Mouse (Mus musculus): Measurements from ENCODE around the gene Ttc21b. TPM values are rescaled to one million over a fixed set of nuclear protein-coding genes. Genes with fewer than 3 reads are reported as not detected.

Gene Ttc21b
- total RNA-seq, 2 experiments from 2014 or later = 1.3 to 1.4 TPM

DNA sequence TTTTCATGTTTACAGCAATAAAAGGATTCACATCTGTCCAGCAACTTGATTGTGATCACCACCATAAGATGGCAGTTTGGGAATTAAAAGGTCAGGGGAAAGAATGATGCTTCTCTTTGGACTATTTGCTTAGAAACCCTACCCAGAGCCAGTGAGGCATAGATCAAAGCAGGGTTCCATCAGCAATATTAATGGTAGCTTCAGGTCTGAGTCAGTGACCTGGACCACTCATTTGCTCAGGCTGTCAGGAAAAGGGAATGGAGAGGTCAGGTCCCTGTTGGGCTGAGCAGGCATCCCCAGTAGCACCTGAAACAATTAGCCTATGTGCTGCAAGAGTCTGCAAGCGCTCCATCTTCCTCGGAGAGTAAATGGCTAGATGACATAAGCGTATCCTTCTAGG, 84.8 kb downstream of the Ttc21b start:
- DNase-seq = no peak

DNA sequence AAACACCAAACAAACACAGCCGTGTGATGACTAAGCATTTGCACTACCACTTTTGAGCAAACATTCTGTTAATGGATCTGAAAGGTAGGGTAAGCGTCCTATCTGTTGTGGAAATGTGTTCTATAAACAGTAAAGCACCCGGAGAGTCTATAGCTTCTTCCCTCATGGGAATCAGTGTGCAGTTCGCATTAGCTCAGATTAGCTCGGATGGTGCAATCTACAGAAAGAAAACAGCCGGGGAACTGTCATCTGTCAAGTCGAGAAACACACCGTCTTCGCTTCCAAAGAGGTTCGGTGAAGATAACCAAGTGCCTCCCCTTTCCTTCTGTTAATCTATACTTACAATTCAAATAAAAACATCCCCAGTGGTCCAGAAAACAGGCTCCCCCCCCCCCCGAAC, 85.7 kb downstream of the Ttc21b start:
- DNase-seq = no peak

DNA sequence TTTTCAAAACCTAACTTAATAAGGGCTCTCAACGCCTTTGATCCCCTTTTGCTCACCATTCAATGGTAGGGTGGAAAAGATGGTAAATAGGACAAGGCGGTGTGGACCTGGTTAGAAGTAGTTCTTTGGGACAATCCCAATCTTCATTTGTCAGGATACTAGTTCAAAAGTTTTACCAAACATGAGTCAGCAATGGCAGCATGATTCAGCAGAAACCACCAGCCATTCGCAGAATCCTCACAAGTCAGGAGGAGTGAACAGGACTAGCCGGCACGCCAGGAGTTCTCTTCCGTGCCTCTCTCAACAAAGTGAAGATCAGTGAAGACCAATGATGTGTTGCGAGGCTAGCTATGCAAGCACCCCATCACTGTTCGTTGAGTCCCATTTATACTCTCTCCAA, 91.4 kb downstream of the Ttc21b start:
- DNase-seq = no peak

DNA sequence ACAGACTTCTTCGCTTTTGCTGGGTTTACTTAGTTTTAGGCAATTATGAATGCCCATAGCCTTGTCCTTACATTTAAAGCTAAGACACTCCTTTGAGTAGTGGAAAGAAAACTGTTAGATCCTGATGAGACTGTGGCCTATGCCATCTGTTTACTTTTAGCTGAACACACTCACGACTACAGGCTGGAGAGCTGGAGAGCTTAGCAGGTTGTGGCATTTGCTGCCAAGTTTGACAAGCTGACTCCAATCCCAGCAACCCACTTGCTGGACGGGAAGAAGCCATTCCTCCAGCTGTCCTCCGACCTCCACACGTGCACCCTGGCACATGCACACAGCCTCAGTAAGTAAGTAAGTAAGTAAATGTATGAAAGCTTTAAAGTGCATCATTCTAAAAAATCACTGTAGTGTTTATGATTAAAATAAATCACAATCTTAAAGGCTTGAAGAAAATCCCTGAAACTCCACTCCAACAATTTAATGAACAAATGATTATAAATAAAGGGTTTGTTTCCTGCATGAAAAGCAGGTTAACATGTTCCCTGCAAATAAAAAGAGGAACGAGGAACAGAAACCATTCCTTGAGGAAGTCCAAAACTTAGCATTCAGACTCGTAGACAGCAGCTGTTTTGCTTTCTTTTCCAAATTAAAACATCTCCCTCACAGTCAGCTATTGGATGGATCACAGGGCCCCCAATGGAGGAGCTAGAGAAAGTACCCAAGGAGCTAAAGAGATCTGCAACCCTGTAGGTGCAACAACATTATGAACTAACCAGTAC, 98.1 kb downstream of the Ttc21b start:
- no peak for DNase-seq

DNA sequence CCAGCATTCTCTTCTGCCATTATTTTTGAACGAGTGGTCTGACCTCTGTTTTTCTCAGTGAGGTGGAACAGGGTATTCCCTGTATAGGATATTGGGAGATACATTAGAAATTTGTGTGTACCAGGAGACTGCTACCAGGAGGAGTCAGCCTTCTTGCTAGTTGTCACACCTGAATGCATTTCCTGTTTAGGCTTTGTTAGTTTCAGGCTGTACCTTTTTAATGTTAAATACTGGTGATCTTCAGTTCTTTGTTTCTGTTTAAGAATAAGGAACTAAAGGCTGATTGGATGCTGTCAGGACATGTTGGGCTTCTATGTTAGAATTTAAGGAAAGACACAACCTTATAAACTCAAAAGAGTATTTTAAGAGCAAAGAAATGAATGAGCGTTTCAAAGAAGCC, 105.0 kb downstream of the Ttc21b start:
- no peak for DNase-seq

DNA sequence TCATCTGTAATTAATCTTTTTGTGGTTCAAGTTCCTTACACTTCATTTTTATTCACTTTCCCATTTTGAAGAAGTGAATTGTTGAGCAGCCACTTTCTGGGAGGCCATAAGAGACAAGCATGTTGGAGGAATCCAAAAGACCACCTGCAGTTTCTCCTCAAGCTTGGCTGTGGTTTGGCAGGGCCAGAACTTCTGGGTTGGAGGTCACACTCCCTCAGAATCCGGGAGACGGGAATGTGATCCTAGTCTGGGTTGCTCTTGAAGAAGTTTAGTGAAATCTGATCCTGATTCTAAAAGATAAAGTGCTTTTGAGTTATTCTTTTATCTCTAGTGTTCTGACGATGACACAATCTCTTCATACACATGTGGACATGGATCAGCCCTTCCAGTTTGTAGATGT, 105.9 kb downstream of the Ttc21b start:
- no peak for DNase-seq

DNA sequence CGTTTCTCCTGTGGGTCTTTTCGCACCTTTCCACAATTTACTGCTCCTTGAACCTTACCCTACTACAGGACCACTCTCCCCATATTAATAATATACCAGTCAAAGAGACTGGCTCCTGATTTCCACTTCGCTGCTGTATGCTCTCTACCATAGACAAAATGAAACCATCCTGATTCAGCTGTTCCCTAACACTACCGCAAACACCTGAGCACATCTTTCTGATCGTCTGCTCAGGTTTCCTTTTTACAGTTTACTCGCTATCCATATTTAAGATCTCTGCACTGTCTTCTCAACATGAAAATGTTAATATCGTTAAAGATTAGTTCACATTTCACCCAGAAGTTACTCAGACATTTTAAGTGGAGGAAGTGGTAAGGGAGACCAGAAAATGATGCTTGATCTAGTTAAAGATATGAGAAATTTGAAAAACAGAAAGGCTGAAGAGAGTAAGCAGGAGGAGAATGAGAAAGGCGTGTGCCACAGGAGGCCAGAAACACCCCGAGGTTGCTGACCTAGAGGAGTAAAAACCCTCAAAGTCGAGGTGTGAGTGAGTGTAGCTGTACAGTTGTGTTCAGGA, 107.7 kb downstream of the Ttc21b start:
- DNase-seq = no peak

DNA sequence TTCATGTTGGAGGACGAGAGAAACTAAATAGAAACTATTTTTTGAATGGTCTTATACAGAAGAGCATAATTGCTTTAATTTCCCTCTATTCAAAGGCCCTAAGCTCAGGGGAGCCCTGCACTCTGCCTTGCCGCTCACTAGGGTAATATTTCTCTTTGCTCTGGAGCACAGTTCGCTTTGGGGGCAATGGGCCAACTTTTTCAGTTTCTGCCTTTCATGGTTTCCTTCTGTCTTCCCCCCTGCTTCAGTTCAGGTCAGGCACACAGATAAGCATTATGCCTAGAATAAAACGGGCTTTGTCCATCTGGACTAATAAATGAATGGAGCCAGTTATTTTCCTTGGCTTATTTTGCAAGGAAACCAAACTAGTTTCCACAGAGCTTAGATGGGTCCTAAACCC, 109.9 kb downstream of the Ttc21b start:
- DNase-seq = no peak

DNA sequence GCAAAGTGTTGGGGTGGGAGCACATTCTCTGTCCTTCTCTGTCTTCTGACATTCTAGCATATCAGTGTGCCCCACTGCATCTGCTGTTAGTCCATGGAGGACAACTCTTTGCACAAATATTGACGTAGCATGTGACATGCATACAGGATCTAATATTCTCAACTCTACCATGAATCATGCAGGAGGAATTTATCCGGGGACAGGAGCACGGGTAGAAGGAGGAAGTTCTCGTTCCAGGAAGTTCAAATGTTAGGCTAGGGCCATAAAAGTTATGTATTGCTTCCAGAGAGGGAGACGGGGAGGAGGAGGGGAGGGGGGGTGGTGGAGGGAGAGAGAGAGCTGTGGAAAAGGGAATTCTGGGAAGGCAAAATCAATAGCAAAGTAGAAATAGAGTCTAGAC, 111.6 kb downstream of the Ttc21b start:
- DNase-seq = no peak

DNA sequence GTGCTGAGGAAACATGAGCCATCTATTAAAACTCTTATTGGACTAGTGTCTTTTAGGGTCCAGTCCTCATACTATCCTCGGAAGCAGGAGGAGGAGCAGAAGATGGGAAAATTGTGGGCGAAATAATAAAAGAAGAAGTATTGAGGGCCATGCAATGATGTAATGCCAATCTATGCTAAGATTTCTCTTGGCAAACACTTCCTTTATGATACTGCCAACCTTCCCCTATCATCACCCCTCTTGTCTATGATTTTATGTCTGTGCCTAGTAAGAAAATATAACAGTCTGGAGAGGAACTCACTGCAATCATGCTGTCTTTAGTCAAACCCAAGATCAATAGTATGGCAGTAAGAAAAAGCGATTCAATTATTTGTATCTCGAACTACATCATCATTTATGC, 113.1 kb downstream of the Ttc21b start:
- DNase-seq = no peak

DNA sequence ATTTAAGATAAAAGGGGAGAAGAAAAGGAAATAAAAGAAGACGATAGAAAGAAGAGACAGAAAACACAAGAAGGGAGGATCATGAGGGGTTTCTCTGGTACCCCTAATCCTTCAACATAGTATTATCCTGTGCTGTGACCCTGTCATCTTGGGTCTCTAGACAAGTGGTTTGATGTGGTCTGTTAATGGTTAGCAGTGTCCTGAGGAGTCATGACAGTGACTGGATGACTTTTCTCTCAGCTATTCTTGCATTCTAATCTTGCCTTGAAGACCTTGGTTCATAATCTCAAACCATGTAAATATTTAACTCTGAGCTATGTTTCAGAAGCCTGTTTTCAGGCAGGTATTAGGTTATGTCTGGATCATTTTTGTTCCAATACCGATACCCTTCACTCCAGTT, 113.7 kb downstream of the Ttc21b start:
- no peak for DNase-seq

DNA sequence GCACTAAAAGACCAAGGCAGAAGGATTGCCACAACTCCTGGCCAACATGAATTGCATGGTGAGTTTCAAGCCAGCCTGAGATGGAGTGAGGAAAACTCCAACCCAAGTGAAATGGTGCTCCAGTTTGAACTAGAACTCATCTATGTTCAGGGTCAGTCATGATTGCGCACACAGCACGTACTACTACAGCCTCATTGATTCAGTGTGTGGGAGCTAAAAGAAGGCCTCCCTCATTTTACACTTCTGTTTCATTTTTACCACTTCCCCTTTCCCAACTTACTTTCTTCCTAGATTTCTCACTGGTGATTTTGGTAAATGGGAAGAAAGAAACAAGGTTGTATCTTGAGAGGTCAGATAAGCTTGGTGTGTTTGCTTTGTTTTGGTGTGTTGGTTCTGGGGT, 114.1 kb downstream of the Ttc21b start:
- DNase-seq = no peak

DNA sequence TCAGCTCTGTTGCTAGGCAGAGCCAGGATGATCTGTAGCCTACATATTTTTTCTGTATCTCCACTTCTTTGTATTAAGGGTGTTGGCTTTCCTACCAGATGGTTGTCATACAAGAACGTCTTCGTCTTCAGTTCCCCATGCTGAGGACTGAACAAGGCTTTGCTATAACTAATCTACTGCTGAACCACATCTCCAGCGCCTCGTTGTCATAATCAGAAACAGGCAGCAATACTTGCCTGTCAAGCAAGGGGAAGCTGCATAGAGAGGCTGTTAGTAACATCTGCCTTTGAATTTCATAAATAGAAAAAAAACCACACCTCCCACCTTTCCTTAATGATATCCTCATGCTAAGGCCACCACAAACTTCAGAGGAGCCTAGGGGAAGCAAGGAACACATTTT, 116.2 kb downstream of the Ttc21b start:
- DNase-seq = no peak

Other genes starting within 250 kb of the Ttc21b start
- not detected for gene Galnt3, start 131.6 kb downstream of the Ttc21b start, total RNA-seq (2021)
- under 1 TPM in 1 of 2 experiments, not detected in 1; 0.03 TPM for gene Scn1a, start 184.2 kb upstream of the Ttc21b start, total RNA-seq (2021)